Mouse (Mus musculus) ES-E14 (cell line): ENCODE measurements around the gene Cp.

Source experiments
- CHD2 ChIP-seq: IDR thresholded peaks from 2 replicates; pipeline ENCODE4 v1.6.1; 2014; ENCODE audit warnings: mild to moderate bottlenecking, low read depth, low read length, inconsistent platforms
- HCFC1 ChIP-seq: IDR thresholded peaks from 2 replicates; pipeline ENCODE4 v1.6.1; 2012; ENCODE audit warnings: low read length, inconsistent platforms, borderline replicate concordance; ENCODE audit not compliant: insufficient read depth
- MAFK ChIP-seq: IDR thresholded peaks from 2 replicates; pipeline ENCODE4 v1.6.1; 2014; ENCODE audit warnings: mild to moderate bottlenecking, low read depth, low read length, inconsistent platforms; ENCODE audit not compliant: insufficient read depth
- ZC3H11A ChIP-seq: IDR thresholded peaks from 2 replicates; pipeline ENCODE4 v1.6.1; 2012; ENCODE audit warnings: low read depth, mild to moderate bottlenecking, inconsistent platforms, low read length, borderline replicate concordance
- ZNF384 ChIP-seq: IDR thresholded peaks from 2 replicates; pipeline ENCODE4 v1.6.1; 2012; ENCODE audit warnings: low read depth, low read length, inconsistent platforms

DNA sequence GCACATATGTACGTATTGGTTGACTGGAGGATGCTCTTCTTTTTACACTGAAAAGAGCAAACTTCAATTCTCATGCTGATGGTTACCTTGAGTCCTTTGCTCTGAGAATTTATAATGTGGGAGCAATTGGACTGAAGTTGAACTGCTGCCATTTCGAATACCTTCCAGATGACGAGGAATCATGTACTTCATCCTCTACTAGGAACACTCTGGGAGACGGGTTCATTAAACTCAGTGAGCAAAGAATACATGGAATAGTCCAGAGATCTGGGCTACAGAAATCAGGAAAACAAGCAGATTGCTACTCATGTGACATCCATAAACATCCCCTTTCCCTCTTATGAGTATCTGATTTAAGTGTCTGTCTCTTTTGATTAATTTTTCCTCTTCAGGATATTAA lies 79.2 kb downstream of the Cp start:
- TF ChIP-seq CHD2 = no peak
- TF ChIP-seq ZC3H11A = no peak
- no peak for TF ChIP-seq HCFC1
- TF ChIP-seq ZNF384 = no peak
- TF ChIP-seq MAFK = no peak
